Mouse (Mus musculus) midbrain, postnatal 0 days (tissue): Measurements from ENCODE around the gene Wdr5b. TPM values are rescaled to one million over a fixed set of nuclear protein-coding genes. Genes with fewer than 3 reads are reported as not detected.

Source experiments
- ATAC-seq: fragments of 200-750 bp; cut with Nextera tagmentation; 2 replicates; pipeline ENCODE4 v1.8.0; 2017; ENCODE audit warnings: moderate number of reproducible peaks, mild to moderate bottlenecking, moderate TSS enrichment, moderate library complexity; ENCODE audit not compliant: low FRiP score
- DNase-seq: peaks from one replicate; pipeline ENCODE4 v3.0.0-alpha.2; 2015; ENCODE audit warnings: low spot score
- H3K27ac ChIP-seq: fragments of 300-500 bp; sonication (generic); 2 replicates; pipeline ENCODE4 v1.5.1; 2014; ENCODE audit warnings: low read depth, mild to moderate bottlenecking, low read length, mixed read lengths
- H3K27me3 ChIP-seq: fragments of 300-500 bp; sonication (generic); 2 replicates; pipeline ENCODE4 v1.6.1; 2014; ENCODE audit warnings: low read length, control low read depth, mixed read lengths; ENCODE audit not compliant: insufficient read depth
- H3K36me3 ChIP-seq: fragments of 300-500 bp; sonication (generic); 2 replicates; pipeline ENCODE4 v1.6.1; 2014; ENCODE audit warnings: low read length, control low read depth, mixed read lengths; ENCODE audit not compliant: insufficient read depth
- H3K4me1 ChIP-seq: fragments of 300-500 bp; sonication (generic); 2 replicates; pipeline ENCODE4 v1.6.1; 2014; ENCODE audit warnings: mild to moderate bottlenecking, control low read depth, antibody characterized with exemption, low read length, mixed read lengths; ENCODE audit not compliant: insufficient read depth
- H3K4me2 ChIP-seq: fragments of 300-500 bp; sonication (generic); 2 replicates; pipeline ENCODE4 v1.6.1; 2014; ENCODE audit warnings: low read depth, mild to moderate bottlenecking, low read length, mixed read lengths; ENCODE audit not compliant: poor library complexity, severe bottlenecking
- H3K4me3 ChIP-seq: fragments of 300-500 bp; sonication (generic); 2 replicates; pipeline ENCODE4 v1.5.1; 2014; ENCODE audit warnings: low read depth, mild to moderate bottlenecking, low read length, moderate library complexity
- H3K9ac ChIP-seq: fragments of 300-500 bp; sonication (generic); replicated peaks from 2 replicates; pipeline ENCODE4 v1.6.1; 2014; ENCODE audit warnings: mild to moderate bottlenecking, low read length, moderate library complexity, mixed read lengths; ENCODE audit not compliant: poor library complexity, severe bottlenecking
- H3K9me3 ChIP-seq: fragments of 300-500 bp; sonication (generic); 2 replicates; pipeline ENCODE4 v1.6.1; 2016; ENCODE audit warnings: low read length, control low read depth
- CTCF ChIP-seq: IDR thresholded peaks from 2 replicates; pipeline ENCODE4 v1.5.1; 2016; ENCODE audit warnings: antibody characterized with exemption, mild to moderate bottlenecking
- WGBS: fragments of 180-500 bp; shearing (Covaris S2); extraction: QIAGEN DNeasy Blood & Tissue Kit; methylation state at CpG from one replicate; pipeline ENCODE4 v1.1.7; 2014; 5-methylcytosine and 5-hydroxymethylcytosine counted together
- polyA plus RNA-seq: library from polyadenylated mRNA; unstranded; fragments of >200 nt; fragmentation: Nextera tagmentation; extraction: Ambion mirVana; gene quantifications from 2 replicates; pipeline ENCODE4 v1.2.1, GENCODE M21; 2015
- total RNA-seq: library from RNA; depleted of rRNA; stranded (reverse); fragments of >200 nt; gene quantifications from 2 replicates; pipeline ENCODE4 v1.2.3, GENCODE M21; 2014

The Wdr5b gene
- total and polyA plus RNA-seq, 2 experiments from 2014 or later = 5.8 to 6.1 TPM

- DNase-seq (no peak), ATAC-seq (no peak)
- no peak for TF ChIP-seq CTCF
- Histone ChIP-seq H3K4me2 (no peak overlapping the region), H3K27ac (no peak overlapping the region), H3K4me1 (0 out of 2 replicates have a peak, but pooled peaks cover 2% of the 10 kb centered on the region), H3K27me3 (no peaks in the 10 kb centered on the region), H3K9me3 (no peaks in the 10 kb centered on the region), H3K36me3 (no peaks in the 10 kb centered on the region), H3K9ac (no peak overlapping the region), H3K4me3 (no peak overlapping the region)
- WGBS = 78% methylated on average over 2 of the region's 2 CpGs
These were observed 26.7 kb downstream of the Wdr5b start for GRCm38 (mm10) chr16:36067694-36068093.

- ATAC-seq (no peak), DNase-seq (no peak)
- WGBS = 68% methylated on average over 3 of the region's 3 CpGs
- Histone ChIP-seq H3K4me1 (0 out of 2 replicates have a peak, but pooled peaks cover 2% of the 10 kb centered on the region), H3K9ac (no peak overlapping the region), H3K9me3 (no peaks in the 10 kb centered on the region), H3K4me2 (no peak overlapping the region), H3K27me3 (no peaks in the 10 kb centered on the region), H3K4me3 (no peak overlapping the region), H3K36me3 (no peaks in the 10 kb centered on the region), H3K27ac (no peak overlapping the region)
- TF ChIP-seq CTCF = no peak
These were observed 27.4 kb downstream of the Wdr5b start for GRCm38 (mm10) chr16:36068356-36068755.

- no peak overlapping the region for H3K9ac ChIP-seq
- H3K27me3 ChIP-seq = no peaks in the 10 kb centered on the region
- no peak for ATAC-seq
- no peaks in the 10 kb centered on the region for H3K9me3 ChIP-seq
- peak overlapping the region; percentile 65; the same call in 1 of the 2 replicates for H3K4me3 ChIP-seq
- H3K36me3 ChIP-seq = no peaks in the 10 kb centered on the region
- WGBS = 33% methylated on average over 9 of the region's 9 CpGs
- TF ChIP-seq CTCF = peak; percentile 66
- H3K4me2 ChIP-seq = peak overlapping the region; percentile 78
- H3K4me1 ChIP-seq = 0 out of 2 replicates have a peak, but pooled peaks cover 2% of the 10 kb centered on the region
- H3K27ac ChIP-seq = no peak overlapping the region
- peak; percentile 27 for DNase-seq
These were observed 29.0 kb downstream of the Wdr5b start for GRCm38 (mm10) chr16:36069819-36070575.

DNA sequence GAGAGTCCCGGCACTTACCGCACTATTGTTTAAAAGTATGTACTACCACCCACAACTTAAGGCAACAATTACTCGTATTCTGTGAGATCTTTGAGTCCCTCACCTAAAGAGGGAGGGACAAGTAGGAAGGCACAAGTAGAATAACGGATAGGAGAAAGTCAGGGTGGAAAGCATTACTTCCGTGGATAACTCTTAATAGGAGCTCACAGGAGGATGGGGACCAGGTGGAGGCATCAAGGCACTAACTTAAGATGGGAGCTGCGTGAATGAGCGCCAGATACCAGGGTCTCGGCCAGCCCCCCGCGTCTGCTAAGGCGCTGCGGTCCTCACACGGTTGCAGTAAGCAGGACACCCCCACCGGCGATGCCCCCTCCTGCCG, 30.1 kb downstream of the Wdr5b start:
- Histone ChIP-seq H3K9ac (peak overlapping the region; percentile 94), H3K4me1 (0 out of 2 replicates have a peak, but pooled peaks cover 2% of the 10 kb centered on the region), H3K9me3 (no peaks in the 10 kb centered on the region), H3K27me3 (no peaks in the 10 kb centered on the region), H3K36me3 (no peaks in the 10 kb centered on the region), H3K4me3 (peak overlapping the region; percentile 65), H3K4me2 (peak overlapping the region; percentile 78), H3K27ac (peak overlapping the region; percentile 98)
- no peak for TF ChIP-seq CTCF
- WGBS = 0% methylated on average over 13 of the region's 16 CpGs
- DNase-seq (no peak), ATAC-seq (no peak; the same call in 1 of the 2 replicates)

DNA sequence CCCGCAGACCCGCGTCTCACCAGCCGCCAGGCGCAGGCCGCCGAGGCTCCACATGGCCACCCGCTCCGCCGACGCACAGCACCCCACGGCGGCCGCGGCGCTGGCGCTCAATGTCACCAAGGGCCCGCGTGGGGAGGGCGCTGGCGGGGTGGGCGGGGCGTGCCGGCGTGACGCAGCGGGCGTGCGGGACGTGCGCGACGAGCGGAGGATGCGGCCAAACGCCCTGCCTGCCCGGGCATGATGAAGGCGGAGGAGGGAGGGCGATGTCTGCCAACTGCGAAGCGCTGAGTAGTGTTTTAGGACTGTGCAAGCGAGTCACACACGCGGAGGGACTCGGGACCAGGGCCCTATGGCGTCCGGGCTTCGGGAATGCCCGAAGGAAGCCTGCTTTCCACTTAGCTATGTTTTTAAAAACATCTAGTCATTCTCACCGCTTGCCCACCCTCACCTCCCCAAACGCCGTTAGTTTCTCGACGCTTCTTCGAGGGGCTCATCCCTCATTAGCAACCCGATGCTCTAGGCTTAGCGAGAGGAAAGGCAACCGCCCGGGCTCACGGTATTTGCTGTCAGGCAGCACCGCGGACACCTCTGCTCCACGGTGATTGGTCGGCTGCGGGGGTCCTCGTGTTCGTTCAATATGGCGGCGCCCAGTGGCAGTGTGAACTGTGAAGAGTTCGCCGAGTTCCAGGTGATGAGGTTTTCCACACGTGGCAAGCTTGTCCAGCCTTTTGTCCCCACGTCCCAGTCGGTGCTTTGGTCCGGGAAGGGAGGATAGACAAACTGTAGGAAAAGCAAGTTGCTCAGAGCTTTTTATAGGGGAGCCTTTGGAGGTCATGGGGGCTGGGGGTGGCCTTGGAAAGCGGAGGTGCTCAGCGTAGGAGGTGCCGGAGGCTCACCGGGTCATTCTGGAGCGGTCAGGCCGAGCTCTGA, 30.7 kb downstream of the Wdr5b start, which contains the start of the genes Fam162a and Ccdc58:
Gene Fam162a, minus strand, starts transcription at position 145 of the 930 bp plus-strand sequence.
Gene Ccdc58, plus strand, starts transcription at position 236 of the 930 bp plus-strand sequence.
- H3K4me2 ChIP-seq = peak within 1 kb of the TSS; percentile 78
- peak; percentile 98 for ATAC-seq
- DNase-seq = peak; percentile 92
- H3K9me3 ChIP-seq = no peaks in the 10 kb centered on the region
- H3K36me3 ChIP-seq = no peaks in the 10 kb centered on the region
- no peaks in the 10 kb centered on the region for H3K27me3 ChIP-seq
- peak; percentile 32 for TF ChIP-seq CTCF
- 0 out of 2 replicates have a peak, but pooled peaks cover 2% of the 10 kb centered on the region for H3K4me1 ChIP-seq
- 0% methylated on average over 71 of the region's 81 CpGs for WGBS
- H3K9ac ChIP-seq = peak within 1 kb of the TSS; percentile 94
- H3K27ac ChIP-seq = peak within 1 kb of the TSS; percentile 98
- peak within 1 kb of the TSS; percentile 65 for H3K4me3 ChIP-seq
